Mouse (Mus musculus) heart, embryonic 13.5 days (tissue): ENCODE measurements around the gene U2af2. TPM values are rescaled to one million over a fixed set of nuclear protein-coding genes. Genes with fewer than 3 reads are reported as not detected.

Experiments used
- ATAC-seq: fragments of 200-750 bp; cut with Nextera tagmentation; 2 replicates; pipeline ENCODE4 v1.8.0; 2017; ENCODE audit warnings: moderate TSS enrichment; ENCODE audit not compliant: insufficient number of reproducible peaks, low FRiP score, low TSS enrichment; ENCODE audit errors: extremely low read depth
- H3K27ac ChIP-seq: fragments of 300-500 bp; sonication (generic); replicated peaks from 2 replicates; pipeline ENCODE4 v1.5.1; 2015; ENCODE audit warnings: moderate library complexity, mild to moderate bottlenecking, inconsistent platforms
- H3K27me3 ChIP-seq: fragments of 300-500 bp; sonication (generic); replicated peaks from 2 replicates; pipeline ENCODE4 v1.6.1; 2015; ENCODE audit warnings: mild to moderate bottlenecking, inconsistent platforms
- H3K36me3 ChIP-seq: fragments of 300-500 bp; sonication (generic); 2 replicates; pipeline ENCODE4 v1.6.1; 2015; ENCODE audit warnings: mild to moderate bottlenecking, inconsistent platforms
- H3K4me1 ChIP-seq: fragments of 300-500 bp; sonication (generic); 2 replicates; pipeline ENCODE4 v1.6.1; 2015; ENCODE audit warnings: inconsistent platforms
- H3K4me2 ChIP-seq: fragments of 300-500 bp; sonication (generic); 2 replicates; pipeline ENCODE4 v1.6.1; 2015; ENCODE audit warnings: inconsistent platforms, mild to moderate bottlenecking, moderate library complexity
- H3K4me3 ChIP-seq: fragments of 300-500 bp; sonication (generic); 2 replicates; pipeline ENCODE4 v1.5.1; 2015; ENCODE audit warnings: moderate library complexity, mild to moderate bottlenecking, inconsistent platforms
- H3K9ac ChIP-seq: fragments of 300-500 bp; sonication (generic); 2 replicates; pipeline ENCODE4 v1.6.1; 2015; ENCODE audit warnings: inconsistent platforms, mild to moderate bottlenecking, moderate library complexity
- H3K9me3 ChIP-seq: fragments of 300-500 bp; sonication (generic); 2 replicates; pipeline ENCODE4 v1.6.1; 2016; ENCODE audit warnings: inconsistent platforms
- WGBS: fragments of 180-500 bp; shearing (Covaris S2); methylation state at CpG from one replicate; pipeline ENCODE4 v1.1.7; 2015; ENCODE audit warnings: mixed read lengths; 5-methylcytosine and 5-hydroxymethylcytosine counted together
- polyA plus RNA-seq: library from polyadenylated mRNA; unstranded; fragments of >200 nt; fragmentation: Nextera tagmentation; extraction: Ambion mirVana; gene quantifications from 2 replicates; pipeline ENCODE4 v1.2.1, GENCODE M21; 2015

The U2af2 gene
- polyA plus RNA-seq, 1 experiment from 2014 or later = 69.8 TPM

DNA sequence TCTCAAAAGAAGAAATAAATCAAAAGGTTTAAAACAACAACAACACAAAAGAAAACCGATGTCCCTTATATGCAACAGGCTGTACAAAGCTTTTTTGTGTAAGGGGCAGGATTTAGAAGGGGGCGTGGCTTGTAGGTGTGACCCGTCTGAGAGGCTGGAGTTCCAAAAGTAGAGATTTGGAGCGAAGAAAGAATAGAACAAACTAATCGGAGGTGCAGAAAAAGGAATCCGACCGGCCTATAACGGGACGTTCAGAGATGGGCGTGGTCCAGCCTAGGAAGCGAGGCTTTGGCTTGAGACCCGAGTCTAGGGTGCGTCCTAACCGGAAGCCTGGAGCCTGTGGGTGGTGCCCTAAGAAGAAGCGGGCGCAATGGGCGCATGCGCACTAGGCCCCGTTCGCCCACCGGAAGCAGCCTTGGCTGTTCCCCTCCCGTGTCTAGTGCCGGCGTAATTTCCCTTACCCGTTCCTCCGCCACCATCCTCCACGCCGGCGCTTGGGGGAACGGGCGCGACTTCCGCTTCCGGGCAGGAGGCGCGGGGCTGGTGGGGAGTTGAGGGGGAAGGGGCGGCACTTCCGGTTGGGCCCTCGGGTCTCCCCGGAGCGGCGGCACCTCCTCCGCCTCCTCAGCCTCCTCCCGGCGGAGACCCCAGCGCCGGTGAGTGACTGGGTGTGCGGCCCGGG lies 41.8 kb upstream of the U2af2 start, which contains the start of the genes Zfp865 and Ccdc106:
Gene Zfp865, plus strand, starts transcription at position 377 of the 682 bp plus-strand sequence.
Gene Ccdc106, plus strand, starts transcription at position 554 of the 682 bp plus-strand sequence.
- peak; percentile 85 for ATAC-seq
- WGBS = under 1% methylated on average over 44 of the region's 49 CpGs
- H3K36me3 ChIP-seq = peaks cover 52% of the 10 kb centered on the region

GRCm38 (mm10) chr7:5020685-5021084 lies 41.3 kb upstream of the U2af2 start:
- peak; percentile 3 for ATAC-seq
- Histone ChIP-seq H3K4me2 (peak overlapping the region; percentile 91), H3K36me3 (peaks cover 57% of the 10 kb centered on the region), H3K9me3 (no peaks in the 10 kb centered on the region), H3K4me1 (peaks cover 39% of the 10 kb centered on the region), H3K4me3 (peak overlapping the region; percentile 77), H3K27me3 (no peaks in the 10 kb centered on the region), H3K9ac (peak overlapping the region; percentile 96), H3K27ac (peak overlapping the region; percentile 95)
- WGBS = under 1% methylated on average over 10 of the region's 15 CpGs

More for the DNA sequence above, 41.8 kb upstream of the U2af2 start, which contains the start of the genes Zfp865 and Ccdc106:
- peak within 1 kb of the TSS; percentile 91 for H3K4me2 ChIP-seq
- peak within 1 kb of the TSS; percentile 77 for H3K4me3 ChIP-seq
- H3K9me3 ChIP-seq = no peaks in the 10 kb centered on the region
- H3K9ac ChIP-seq = peak within 1 kb of the TSS; percentile 96
- peaks cover 39% of the 10 kb centered on the region for H3K4me1 ChIP-seq
- no peaks in the 10 kb centered on the region for H3K27me3 ChIP-seq
- peak within 1 kb of the TSS; percentile 95 for H3K27ac ChIP-seq

GRCm38 (mm10) chr7:5021197-5021596 lies 40.7 kb upstream of the U2af2 start:
- peaks cover 35% of the 10 kb centered on the region for H3K4me1 ChIP-seq
- H3K9ac ChIP-seq = peak overlapping the region; percentile 96
- no peak for ATAC-seq
- H3K4me2 ChIP-seq = peak overlapping the region; percentile 91
- peaks cover 62% of the 10 kb centered on the region for H3K36me3 ChIP-seq
- 54% methylated on average over 5 of the region's 5 CpGs for WGBS
- H3K27ac ChIP-seq = peak overlapping the region; percentile 95
- no peaks in the 10 kb centered on the region for H3K27me3 ChIP-seq
- H3K4me3 ChIP-seq = peak overlapping the region; percentile 77
- H3K9me3 ChIP-seq = no peaks in the 10 kb centered on the region

- Histone ChIP-seq H3K9ac (no peak overlapping the region), H3K36me3 (peaks cover 97% of the 10 kb centered on the region), H3K4me1 (no peaks in the 10 kb centered on the region), H3K9me3 (peaks cover 40% of the 10 kb centered on the region), H3K27ac (no peak overlapping the region), H3K4me2 (no peak overlapping the region), H3K4me3 (no peak overlapping the region), H3K27me3 (no peaks in the 10 kb centered on the region)
- 89% methylated on average over 22 of the region's 22 CpGs for WGBS
- ATAC-seq = no peak
Measured at GRCm38 (mm10) chr7:5029543-5029942, 32.4 kb upstream of the U2af2 start.

GRCm38 (mm10) chr7:5029946-5030345 lies 32.0 kb upstream of the U2af2 start:
- Histone ChIP-seq H3K4me3 (no peak overlapping the region), H3K9me3 (peaks cover 40% of the 10 kb centered on the region), H3K4me2 (no peak overlapping the region), H3K9ac (no peak overlapping the region), H3K4me1 (no peaks in the 10 kb centered on the region), H3K36me3 (peaks cover 97% of the 10 kb centered on the region), H3K27me3 (no peaks in the 10 kb centered on the region), H3K27ac (no peak overlapping the region)
- no peak for ATAC-seq
- 87% methylated on average over 21 of the region's 21 CpGs for WGBS

- WGBS = 81% methylated on average over 63 of the region's 63 CpGs
Measured at GRCm38 (mm10) chr7:5030554-5031275, 31.2 kb upstream of the U2af2 start.

DNA sequence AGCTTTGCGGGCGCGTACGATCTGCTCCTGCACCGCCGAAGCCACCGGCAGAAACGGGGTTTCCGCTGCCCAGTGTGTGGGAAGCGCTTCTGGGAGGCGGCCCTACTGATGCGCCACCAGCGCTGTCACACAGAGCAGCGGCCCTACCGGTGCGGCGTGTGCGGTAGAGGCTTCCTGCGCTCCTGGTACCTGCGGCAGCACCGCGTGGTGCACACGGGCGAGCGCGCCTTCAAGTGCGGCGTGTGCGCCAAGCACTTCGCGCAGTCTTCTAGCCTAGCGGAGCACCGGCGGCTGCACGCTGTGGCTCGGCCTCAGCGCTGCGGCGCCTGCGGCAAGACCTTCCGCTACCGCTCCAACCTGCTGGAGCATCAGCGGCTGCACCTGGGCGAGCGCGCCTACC lies 30.4 kb upstream of the U2af2 start:
- Histone ChIP-seq H3K9ac (no peak overlapping the region), H3K9me3 (peaks cover 40% of the 10 kb centered on the region), H3K4me1 (no peaks in the 10 kb centered on the region), H3K27me3 (no peaks in the 10 kb centered on the region), H3K36me3 (peaks cover 98% of the 10 kb centered on the region), H3K4me3 (no peak overlapping the region), H3K27ac (no peak overlapping the region), H3K4me2 (no peak overlapping the region)
- ATAC-seq = no peak
- 80% methylated on average over 46 of the region's 46 CpGs for WGBS

More at GRCm38 (mm10) chr7:5030554-5031275, 31.2 kb upstream of the U2af2 start:
- Histone ChIP-seq H3K27ac (no peak overlapping the region), H3K4me3 (0 out of 2 replicates have a peak overlapping the region, but pooled peaks have one; percentile 1), H3K4me1 (no peaks in the 10 kb centered on the region), H3K9me3 (peaks cover 40% of the 10 kb centered on the region), H3K9ac (no peak overlapping the region), H3K4me2 (no peak overlapping the region), H3K36me3 (peaks cover 98% of the 10 kb centered on the region), H3K27me3 (no peaks in the 10 kb centered on the region)
- ATAC-seq = 0 out of 2 replicates have a peak, but pooled peaks have one; percentile 20

DNA sequence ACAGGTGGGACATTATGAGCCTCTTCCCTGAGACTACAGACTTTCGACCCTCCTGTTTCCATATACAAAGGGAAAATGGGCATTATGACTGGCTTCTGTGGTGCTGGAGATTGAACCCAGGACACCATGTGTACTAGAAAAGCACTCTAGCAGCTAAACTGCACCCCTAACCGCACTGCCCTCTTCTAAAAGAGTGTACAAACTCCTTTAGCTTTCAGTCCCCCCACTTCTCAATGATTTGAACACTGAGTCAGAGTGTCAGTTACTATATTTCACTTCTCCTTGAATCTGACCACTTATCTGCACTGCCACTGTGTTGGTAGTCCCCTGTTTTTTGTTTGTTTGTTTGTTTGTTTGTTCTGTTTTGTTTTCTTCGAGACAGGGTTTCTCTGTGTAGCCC lies 28.1 kb upstream of the U2af2 start, which contains the start of gene 4632433K11Rik:
Gene 4632433K11Rik, plus strand, starts transcription at position 301 of the 400 bp plus-strand sequence.
- H3K27ac ChIP-seq = no peak within 1 kb of the TSS
- no peaks in the 10 kb centered on the region for H3K27me3 ChIP-seq
- H3K36me3 ChIP-seq = peaks cover 80% of the 10 kb centered on the region
- no peak for ATAC-seq
- H3K4me3 ChIP-seq = no peak within 1 kb of the TSS
- peaks cover 38% of the 10 kb centered on the region for H3K9me3 ChIP-seq
- no peak within 1 kb of the TSS for H3K4me2 ChIP-seq
- no peak within 1 kb of the TSS for H3K9ac ChIP-seq
- WGBS = 74% methylated on average over 3 of the region's 3 CpGs
- peaks cover 9% of the 10 kb centered on the region for H3K4me1 ChIP-seq

GRCm38 (mm10) chr7:5035628-5036027 lies 26.3 kb upstream of the U2af2 start:
- Histone ChIP-seq H3K36me3 (peaks cover 64% of the 10 kb centered on the region), H3K4me1 (peaks cover 19% of the 10 kb centered on the region), H3K27ac (no peak overlapping the region), H3K4me3 (no peak overlapping the region), H3K9ac (no peak overlapping the region), H3K4me2 (no peak overlapping the region), H3K27me3 (no peaks in the 10 kb centered on the region), H3K9me3 (peaks cover 21% of the 10 kb centered on the region)
- 93% methylated on average over 17 of the region's 17 CpGs for WGBS
- ATAC-seq = no peak

- no peak for ATAC-seq
- peaks cover 19% of the 10 kb centered on the region for H3K4me1 ChIP-seq
- no peak overlapping the region for H3K4me3 ChIP-seq
- H3K36me3 ChIP-seq = peaks cover 60% of the 10 kb centered on the region
- WGBS = 88% methylated on average over 9 of the region's 9 CpGs
- no peak overlapping the region for H3K4me2 ChIP-seq
- H3K27ac ChIP-seq = no peak overlapping the region
- H3K9ac ChIP-seq = no peak overlapping the region
- peaks cover 16% of the 10 kb centered on the region for H3K9me3 ChIP-seq
- H3K27me3 ChIP-seq = no peaks in the 10 kb centered on the region
Measured at GRCm38 (mm10) chr7:5036136-5036535, 25.8 kb upstream of the U2af2 start.

DNA sequence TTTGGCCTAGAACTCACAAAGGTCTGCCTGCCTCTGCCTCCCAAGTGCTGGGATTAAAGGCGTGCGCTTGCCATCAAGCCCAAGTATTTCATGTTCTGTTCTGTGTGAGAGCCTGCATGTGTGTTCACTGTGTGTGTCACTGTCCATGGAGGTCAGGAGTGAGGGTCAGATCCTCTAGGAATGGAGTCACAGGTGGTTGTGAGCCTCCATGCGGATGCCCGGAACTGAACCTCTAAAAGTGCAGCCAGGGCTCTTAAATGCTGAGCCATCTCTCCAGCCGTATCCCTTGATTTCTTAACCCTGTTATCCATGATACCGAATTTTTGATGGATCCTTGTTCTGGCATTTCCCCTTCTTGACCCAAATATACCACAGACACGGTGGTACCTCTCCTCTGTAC lies 24.9 kb upstream of the U2af2 start:
- peaks cover 51% of the 10 kb centered on the region for H3K36me3 ChIP-seq
- ATAC-seq = no peak
- no peak overlapping the region for H3K4me2 ChIP-seq
- no peaks in the 10 kb centered on the region for H3K27me3 ChIP-seq
- peaks cover 19% of the 10 kb centered on the region for H3K4me1 ChIP-seq
- peaks cover 7% of the 10 kb centered on the region; the same call in 1 of the 2 replicates for H3K9me3 ChIP-seq
- H3K27ac ChIP-seq = no peak overlapping the region
- no peak overlapping the region for H3K4me3 ChIP-seq
- H3K9ac ChIP-seq = no peak overlapping the region
- 88% methylated on average over 7 of the region's 7 CpGs for WGBS
